12 mouse cellular contexts compared by ENCODE assay signal in the genomic region with DNA sequence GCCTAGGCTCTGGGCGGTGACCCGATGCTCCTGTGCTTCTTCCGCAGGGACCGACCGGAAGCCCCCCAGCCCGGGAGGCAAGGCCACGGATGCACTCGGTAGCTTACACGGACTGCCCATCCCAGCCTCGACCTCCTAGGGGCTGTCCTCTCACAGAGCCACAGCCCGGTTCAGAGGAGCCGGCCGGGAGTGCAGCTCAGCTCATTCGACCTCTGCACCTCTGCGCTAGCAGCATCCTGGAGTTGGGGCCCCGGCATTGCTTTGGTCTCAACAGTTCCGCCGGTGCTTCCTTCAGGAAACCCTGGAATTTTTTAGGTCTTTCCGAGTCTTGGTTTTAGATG. TPM values are rescaled to one million over a fixed set of nuclear protein-coding genes. Genes with fewer than 3 reads are reported as not detected.
A peak's percentile ranks its signal among the peaks of the same experiment; 100 is the strongest.
DNase-seq lines count a peak whose midpoint lies in the region; ATAC-seq and TF ChIP-seq lines count a peak whose summit lies in the region.
"Had no signal": no experiment of that assay in that cellular context is flagged by ENCODE, and none has a peak within 500 bp of the region (broad histone marks: within the 10 kb centered on the region; RNA-seq: fewer than 3 reads in every experiment).

No protein-coding gene starts in this region.

- H3K9ac ChIP-seq in hindbrain, embryonic 12.5 days, result no peak overlapping the region
- H3K9ac ChIP-seq: liver, embryonic 14.5 days had no signal

- no peak for ATAC-seq in hindbrain, embryonic 12.5 days (ENCODE audit: low FRiP score)
- ATAC-seq in cerebellum, adult (ENCODE audit: insufficient number of reproducible peaks, low FRiP score, low TSS enrichment), result no peak

- peaks cover 95% of the 10 kb centered on the region for H3K27me3 ChIP-seq in hindbrain, embryonic 10.5 days (ENCODE audit: insufficient read depth, poor library complexity, severe bottlenecking)
- peaks cover 90% of the 10 kb centered on the region for H3K27me3 ChIP-seq in hindbrain, embryonic 12.5 days
- H3K27me3 ChIP-seq in testis, adult 2 months (ENCODE audit: control insufficient read depth, insufficient read depth, low read length), result no peaks in the 10 kb centered on the region
- H3K27me3 ChIP-seq in limb, embryonic 10.5 days (ENCODE audit: low read depth, poor library complexity, severe bottlenecking), result peaks cover 95% of the 10 kb centered on the region

- peaks cover 8% of the 10 kb centered on the region for H3K4me1 ChIP-seq in hindbrain, embryonic 10.5 days (replicated peaks)
- 0 out of 2 replicates have a peak, but pooled peaks cover 4% of the 10 kb centered on the region for H3K4me1 ChIP-seq in hindbrain, embryonic 12.5 days
- no peaks in the 10 kb centered on the region; the same call in none of the 2 replicates for H3K4me1 ChIP-seq in testis, adult 2 months (ENCODE audit: control insufficient read depth, insufficient read depth, low read length)
- H3K4me1 ChIP-seq in limb, embryonic 10.5 days, result peaks cover 14% of the 10 kb centered on the region

- intact Hi-C loops in left cerebral cortex, postnatal 4 days (cut with DNase I), result no loop called here

- no peak overlapping the region for H3K27ac ChIP-seq in hindbrain, embryonic 10.5 days
- H3K27ac ChIP-seq in hindbrain, embryonic 12.5 days, result no peak overlapping the region
- H3K27ac ChIP-seq in testis, adult 2 months (ENCODE audit: control insufficient read depth, insufficient read depth, low read depth, low read length), result no peak overlapping the region
- no peak overlapping the region for H3K27ac ChIP-seq in limb, embryonic 10.5 days
- H3K27ac ChIP-seq: left cerebral cortex, adult 2 months; liver, embryonic 14.5 days had no signal

- no peaks in the 10 kb centered on the region for H3K36me3 ChIP-seq in hindbrain, embryonic 10.5 days
- H3K36me3 ChIP-seq in hindbrain, embryonic 12.5 days, result no peaks in the 10 kb centered on the region
- H3K36me3 ChIP-seq in testis, adult 2 months (ENCODE audit: control insufficient read depth, insufficient read depth, low read length), result no peaks in the 10 kb centered on the region
- no peaks in the 10 kb centered on the region for H3K36me3 ChIP-seq in limb, embryonic 10.5 days

- H3K4me2 ChIP-seq in hindbrain, embryonic 12.5 days (replicated peaks), result no peak overlapping the region

- peak overlapping the region; percentile 20 for H3K4me3 ChIP-seq in hindbrain, embryonic 10.5 days
- no peak overlapping the region for H3K4me3 ChIP-seq in hindbrain, embryonic 12.5 days
- peak overlapping the region; percentile 10; the same call in 1 of the 2 replicates for H3K4me3 ChIP-seq in testis, adult 2 months (ENCODE audit: control insufficient read depth, low read depth, low read length)
- peak overlapping the region; percentile 24 for H3K4me3 ChIP-seq in limb, embryonic 10.5 days
- H3K4me3 ChIP-seq: left cerebral cortex, adult 2 months had no signal

- no peaks in the 10 kb centered on the region for H3K9me3 ChIP-seq in hindbrain, embryonic 10.5 days
- H3K9me3 ChIP-seq in hindbrain, embryonic 12.5 days (replicated peaks), result no peaks in the 10 kb centered on the region
- no peaks in the 10 kb centered on the region for H3K9me3 ChIP-seq in limb, embryonic 10.5 days (replicated peaks)

- under 1% methylated on average over 19 of the region's 19 CpGs for WGBS in hindbrain, embryonic 10.5 days
- WGBS in hindbrain, embryonic 12.5 days, result under 1% methylated on average over 19 of the region's 19 CpGs
- under 1% methylated on average over 17 of the region's 19 CpGs for WGBS in limb, embryonic 10.5 days

- TF ChIP-seq CTCF in testis, adult 2 months (IDR thresholded peaks at IDR 0.05; ENCODE audit: control insufficient read depth, insufficient read depth, insufficient replicate concordance, low read depth, low read length), result no peak

- TF ChIP-seq POLR2A in testis, adult 2 months (IDR thresholded peaks at IDR 0.05; ENCODE audit: control insufficient read depth, low read depth, low read length), result no peak

- no peak for DNase-seq in hindbrain, embryonic 10.5 days (ENCODE audit: low spot score)
- no peak for DNase-seq in testis, postnatal 14 days (ENCODE audit: low spot score)
- no peak for DNase-seq in limb, embryonic 10.5 days (ENCODE audit: low spot score)
- no peak for DNase-seq in left cerebral cortex, postnatal 4 days
- DNase-seq: cerebellum, adult 9-10 months; heart, postnatal 36 days; kidney, postnatal 10 days had no signal

RNA-seq across cellular contexts. Expression of a gene that starts 11.9 kb away (rescaled TPM):
- 0.96 and 1.6 TPM in 2 replicates for polyA plus RNA-seq in hindbrain, embryonic 10.5 days (2016; fragmentation: Nextera tagmentation; extraction: Ambion mirVana)
- 4.7 and 7.3 TPM in 2 replicates for polyA plus RNA-seq in hindbrain, embryonic 12.5 days (2016; fragmentation: Nextera tagmentation; extraction: Ambion mirVana)
- polyA plus RNA-seq in testis, adult 2 months (2012; rRNA removed), result 9.4 and 9.9 TPM in 2 replicates
- polyA plus RNA-seq in limb, embryonic 10.5 days (2016; fragmentation: Nextera tagmentation; extraction: Ambion mirVana), result 2.5 and 10.8 TPM in 2 replicates
- total RNA-seq in left cerebral cortex, postnatal 4 days (2021), result not detected
- total RNA-seq: heart, postnatal 36 days; left cerebral cortex, adult 2 months had no signal
- polyA plus RNA-seq: liver, embryonic 14.5 days had no signal
